Mouse (Mus musculus) brain, embryonic 14.5 days (tissue): ENCODE data around the gene Gpr35.

Experiments used
- CTCF ChIP-seq: fragments of 200-500 bp; IDR thresholded peaks from 2 replicates; pipeline ENCODE4 v1.5.1; 2012; ENCODE audit warnings: inconsistent platforms, mild to moderate bottlenecking, moderate library complexity, borderline replicate concordance; ENCODE audit not compliant: insufficient read depth, insufficient read length; ENCODE audit errors: extremely low read depth
- POLR2A ChIP-seq: fragments of 200-500 bp; IDR thresholded peaks from 2 replicates; pipeline ENCODE4 v1.6.1; 2012; ENCODE audit warnings: mild to moderate bottlenecking, inconsistent platforms, borderline replicate concordance; ENCODE audit not compliant: poor library complexity, insufficient read depth, insufficient read length, severe bottlenecking; ENCODE audit errors: extremely low read depth

DNA sequence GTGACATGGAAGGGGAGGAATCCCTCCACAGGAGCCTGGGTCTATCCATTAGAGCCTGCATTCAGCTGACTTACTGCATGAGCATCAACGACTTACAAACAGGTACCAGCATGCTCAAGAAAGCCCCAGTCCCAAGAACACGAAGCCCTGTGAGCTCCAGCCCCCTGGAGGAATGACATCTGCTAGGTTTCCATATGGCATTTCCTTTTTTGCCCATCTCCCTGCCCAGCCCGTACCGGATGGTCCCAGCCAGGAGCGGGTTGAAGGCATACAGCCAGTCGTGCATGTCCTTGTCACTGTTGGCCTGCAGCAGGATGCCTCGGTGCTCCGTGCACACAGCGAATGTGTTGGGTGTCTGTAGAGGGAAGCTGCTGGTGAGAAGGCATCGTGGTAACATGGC is 68.1 kb downstream of the Gpr35 start:
- TF ChIP-seq POLR2A (no peak), CTCF (no peak)
